Mouse (Mus musculus) induced T-regulatory cell, adult 2 months (primary cell): Measurements from ENCODE around the gene Agbl3.

Experiments
- DNase-seq: peaks from one replicate; pipeline ENCODE4 v3.0.0-alpha.2; 2012; ENCODE audit warnings: low read depth

The Agbl3 gene

DNA sequence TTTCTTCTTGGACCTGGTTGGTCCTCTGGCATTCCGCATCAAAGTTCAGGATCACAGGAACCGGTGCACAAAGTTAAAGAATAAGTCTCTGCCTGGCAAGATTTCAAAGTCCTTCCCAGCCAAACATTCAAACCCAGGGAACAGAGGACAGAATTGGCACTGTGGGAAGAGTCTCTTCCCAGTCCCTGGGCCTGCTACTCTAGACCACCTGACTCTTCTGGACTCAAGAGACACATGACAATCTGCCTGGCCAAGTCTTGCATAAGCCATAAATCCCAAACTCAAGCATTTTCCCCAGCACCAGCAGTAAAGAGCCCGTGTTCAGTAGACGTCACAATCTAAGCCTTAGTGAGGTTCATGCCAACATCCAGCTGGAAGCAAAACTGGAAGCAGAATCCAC is 126.4 kb downstream of the Agbl3 start:
- DNase-seq = no peak

DNA sequence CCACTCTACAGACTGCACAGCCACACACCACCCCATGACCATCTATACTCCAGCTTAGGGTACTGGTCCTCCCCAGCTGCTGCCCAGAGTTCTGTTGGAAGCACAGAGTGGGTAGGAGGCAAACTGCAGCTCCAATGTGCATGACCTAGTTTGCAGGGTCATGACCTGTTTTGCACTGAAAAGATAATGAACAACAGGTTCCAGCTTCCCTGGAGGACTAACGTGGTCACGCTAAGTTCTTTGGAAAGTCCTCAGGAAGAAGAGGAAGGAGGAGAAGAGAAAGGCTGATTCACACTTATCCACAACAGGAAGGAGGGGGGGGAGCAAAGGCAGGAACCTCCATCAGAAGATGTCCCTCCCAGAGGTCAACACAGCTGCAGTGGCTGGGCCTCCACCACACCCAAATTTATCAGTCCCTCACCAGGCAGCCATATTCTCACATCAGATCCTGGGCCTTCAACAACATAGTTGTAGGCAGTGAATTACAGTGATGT is 126.9 kb downstream of the Agbl3 start:
- no peak for DNase-seq

DNA sequence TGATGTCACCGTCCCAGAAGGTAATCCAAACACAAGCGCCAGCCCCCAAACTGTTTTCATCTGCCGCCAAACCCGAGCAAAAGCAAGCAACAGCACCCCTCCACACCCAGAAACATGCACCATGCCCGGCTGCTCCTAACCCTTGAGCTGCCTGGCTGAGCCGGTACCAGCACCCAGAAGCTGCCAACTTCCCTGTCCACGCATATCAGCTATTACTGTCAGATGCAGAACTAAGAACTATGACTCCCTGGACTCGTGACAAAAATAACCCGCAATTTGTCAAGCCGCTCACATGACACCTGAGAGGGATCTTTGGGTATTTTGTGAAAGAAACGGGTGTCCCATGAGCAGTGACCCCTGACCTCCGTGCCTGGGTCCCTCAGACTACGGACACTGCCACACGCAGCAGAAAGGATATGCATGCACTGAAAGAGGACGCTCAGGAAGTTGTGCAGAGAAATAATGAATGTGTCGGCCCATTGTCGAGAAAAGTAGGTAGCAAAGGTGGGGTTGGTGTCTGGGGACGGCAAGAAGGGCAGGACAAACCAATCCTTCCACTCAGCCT is 127.5 kb downstream of the Agbl3 start:
- DNase-seq = no peak
